Mouse (Mus musculus) fat pad, adult 2 months (tissue): ENCODE measurements around the gene Wdfy3.
"Not testable (repeated sequence)": the region's sequence is repeated elsewhere in the genome, so short reads cannot be mapped to it uniquely, and the experiment has no call there.

Source experiments
- DNase-seq: peaks from one replicate; pipeline ENCODE4 v3.0.0-alpha.2; 2011; ENCODE audit warnings: low read depth, low spot score; ENCODE audit errors: extremely low read depth

Gene Wdfy3

DNA sequence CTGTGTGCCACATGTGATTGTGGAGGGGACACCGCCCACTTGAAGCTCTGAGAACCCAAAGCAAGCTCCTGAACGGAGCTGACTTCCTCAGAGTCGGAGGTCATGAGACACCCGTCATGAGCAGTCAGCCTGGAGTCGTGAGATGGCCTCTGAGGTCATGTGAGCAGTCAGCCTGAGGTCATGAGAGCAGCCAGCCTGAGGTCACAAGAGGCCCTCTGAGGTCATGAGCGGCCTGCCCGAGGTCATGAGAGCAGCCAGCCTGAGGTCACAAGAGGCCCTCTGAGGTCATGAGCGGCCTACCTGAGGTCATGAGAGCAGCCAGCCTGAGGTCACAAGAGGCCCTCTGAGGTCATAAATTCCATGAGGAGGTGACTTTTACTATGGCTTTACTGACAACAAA, 120.4 kb downstream of the Wdfy3 start:
- DNase-seq, result no peak

DNA sequence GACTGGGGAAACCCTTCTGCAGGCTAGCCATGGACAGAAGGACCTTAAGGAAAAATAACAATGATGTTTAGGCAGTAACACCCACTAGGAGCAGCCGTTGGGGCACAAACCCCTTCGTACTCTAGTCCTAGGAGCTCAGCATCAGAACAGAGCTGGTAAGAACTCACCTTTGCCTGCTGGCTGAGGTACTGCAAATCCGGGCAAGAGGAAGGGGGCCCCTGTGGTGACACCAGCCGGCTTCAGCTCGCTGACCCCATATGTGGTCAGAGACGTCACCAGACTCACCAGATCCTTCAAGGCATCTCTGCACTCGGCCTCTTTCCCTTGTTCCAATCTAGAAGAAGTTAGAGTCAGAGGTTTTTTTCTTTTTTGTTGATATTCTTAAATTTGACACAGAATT, 121.1 kb downstream of the Wdfy3 start:
- DNase-seq, result no peak

- DNase-seq, result no peak
Observed at GRCm38 (mm10) chr5:101945731-101946130, 124.0 kb downstream of the Wdfy3 start.

DNA sequence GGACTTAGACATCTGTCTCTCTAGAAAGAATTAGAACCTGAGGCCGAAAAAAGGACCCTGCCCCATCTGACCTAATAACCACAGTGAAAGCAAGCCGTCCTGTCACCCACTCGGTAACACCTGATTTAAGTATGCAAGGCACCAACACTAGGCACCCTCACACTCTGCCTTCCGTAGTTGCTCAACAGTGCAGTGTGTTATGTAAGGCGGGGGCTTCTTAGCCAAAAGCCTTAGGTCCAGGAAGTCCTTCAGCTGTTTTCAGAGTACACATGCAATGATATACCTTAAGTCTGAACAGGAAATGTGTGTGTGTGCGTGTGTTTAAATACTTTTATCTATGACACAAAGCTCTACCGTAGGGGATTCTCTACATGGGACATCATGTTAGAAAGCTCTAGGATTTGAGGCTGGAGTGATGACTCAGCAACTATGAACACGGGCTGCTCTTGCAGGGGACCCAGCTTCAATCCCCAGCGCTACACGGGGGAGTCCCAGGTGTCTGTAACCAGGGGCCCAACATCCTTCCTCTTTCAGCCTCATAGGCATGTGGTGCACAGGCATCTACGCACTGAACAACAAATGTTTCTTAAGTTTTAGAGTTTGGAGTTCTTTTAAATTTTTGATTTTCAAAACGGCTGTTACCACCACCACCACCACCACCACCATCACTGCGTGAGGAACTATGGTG, 131.7 kb downstream of the Wdfy3 start:
- DNase-seq, result no peak

DNA sequence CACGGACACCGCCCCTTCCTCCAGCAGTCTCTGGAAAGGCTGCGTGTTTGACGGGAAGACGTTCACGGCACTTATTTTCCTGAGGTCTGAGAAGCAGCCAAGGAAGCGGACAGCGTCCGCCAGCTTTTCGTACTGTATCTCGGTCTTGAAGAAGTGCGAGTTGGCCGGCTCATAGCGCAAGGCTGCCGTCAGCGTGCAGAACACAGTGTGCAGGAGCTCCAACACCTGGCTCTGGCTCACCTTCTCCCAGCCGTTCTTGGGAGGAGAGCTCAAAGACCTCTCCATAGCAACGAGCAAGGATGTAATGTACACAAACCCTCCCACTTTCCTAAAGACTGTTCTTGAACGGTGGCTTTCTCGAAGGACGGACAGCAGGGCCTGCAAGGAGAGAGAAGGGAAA, 132.4 kb downstream of the Wdfy3 start:
- DNase-seq, result no peak

GRCm38 (mm10) chr5:101935893-101936292, 133.8 kb downstream of the Wdfy3 start:
- DNase-seq, result no peak

DNA sequence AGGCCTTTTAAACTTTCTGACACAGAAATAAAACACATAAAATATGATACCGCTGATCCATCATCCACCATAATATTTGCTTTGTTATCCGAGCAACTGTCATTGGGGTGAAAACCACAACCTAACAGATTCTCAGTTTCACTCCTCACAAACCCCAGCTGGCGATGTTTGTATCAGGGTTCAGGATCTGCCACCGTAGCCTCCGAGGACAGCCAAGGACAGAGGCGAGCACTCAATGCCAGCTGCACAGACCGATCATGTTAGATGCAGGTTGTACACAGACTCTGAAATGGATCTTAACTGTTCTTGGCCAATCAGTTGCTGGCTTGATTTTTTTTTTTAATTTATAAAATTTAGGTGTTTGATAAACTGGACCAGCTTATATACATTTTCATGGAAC, 135.1 kb downstream of the Wdfy3 start:
- no peak for DNase-seq

GRCm38 (mm10) chr5:101932971-101933810, 136.5 kb downstream of the Wdfy3 start:
- no peak for DNase-seq

GRCm38 (mm10) chr5:101931997-101932396, 137.7 kb downstream of the Wdfy3 start:
- no peak for DNase-seq

DNA sequence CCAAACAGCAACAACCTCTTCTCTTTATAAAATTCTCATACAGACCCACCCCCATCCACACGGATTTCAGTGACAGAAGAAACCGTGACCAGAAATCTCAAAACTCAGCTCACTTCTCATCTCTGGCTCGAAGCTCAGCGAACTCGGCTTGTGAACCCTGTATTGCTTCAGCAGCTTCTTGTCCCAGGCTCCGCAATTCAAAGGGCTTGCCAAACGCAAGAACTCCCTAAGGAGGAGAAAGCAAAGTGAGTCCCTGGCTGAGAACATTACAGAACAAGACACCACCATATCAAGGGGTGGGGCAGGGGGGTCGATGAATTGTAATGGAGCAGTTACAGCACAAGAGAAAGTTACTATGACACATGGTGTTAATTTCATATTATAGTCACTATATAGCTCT, 143.4 kb downstream of the Wdfy3 start:
- DNase-seq, result no peak

DNA sequence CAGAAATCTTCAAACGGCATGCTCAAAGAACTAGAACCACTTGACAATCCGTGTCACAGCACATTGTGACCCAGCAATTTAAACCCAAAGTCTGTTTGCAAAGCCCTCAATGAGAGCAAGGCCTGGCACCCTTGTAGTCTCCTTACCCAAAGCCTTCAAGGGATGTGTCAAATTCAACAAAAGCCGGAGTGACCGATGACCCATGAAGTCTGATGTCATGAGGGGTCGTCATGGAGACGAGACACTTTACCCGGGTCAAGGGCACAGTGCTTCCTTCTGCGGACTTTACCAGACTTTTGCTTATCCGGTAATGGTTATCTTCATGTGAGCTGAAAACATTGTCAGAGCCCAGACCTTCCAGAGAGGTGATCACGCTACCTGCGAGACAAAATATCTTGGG, 146.0 kb downstream of the Wdfy3 start:
- DNase-seq, result no peak

DNA sequence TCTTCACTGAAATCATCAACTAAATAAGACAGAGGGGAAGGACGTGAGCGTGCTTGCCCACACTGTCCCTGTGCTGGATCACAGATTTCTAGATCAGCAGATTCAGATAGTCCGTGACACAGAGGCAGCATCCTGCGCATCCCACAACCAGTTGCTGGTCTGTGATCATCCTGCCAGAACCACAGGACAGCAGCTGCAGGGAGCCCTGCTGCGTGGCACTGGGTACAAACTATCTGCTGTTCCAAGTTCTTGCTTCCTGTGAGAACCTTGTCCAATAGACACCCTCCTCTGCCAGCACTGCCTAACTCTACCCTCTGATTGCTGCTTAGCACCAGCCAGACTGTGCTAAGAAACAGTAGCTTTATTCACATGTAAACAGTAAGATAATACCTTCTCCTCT, 150.2 kb downstream of the Wdfy3 start:
- DNase-seq, result no peak

DNA sequence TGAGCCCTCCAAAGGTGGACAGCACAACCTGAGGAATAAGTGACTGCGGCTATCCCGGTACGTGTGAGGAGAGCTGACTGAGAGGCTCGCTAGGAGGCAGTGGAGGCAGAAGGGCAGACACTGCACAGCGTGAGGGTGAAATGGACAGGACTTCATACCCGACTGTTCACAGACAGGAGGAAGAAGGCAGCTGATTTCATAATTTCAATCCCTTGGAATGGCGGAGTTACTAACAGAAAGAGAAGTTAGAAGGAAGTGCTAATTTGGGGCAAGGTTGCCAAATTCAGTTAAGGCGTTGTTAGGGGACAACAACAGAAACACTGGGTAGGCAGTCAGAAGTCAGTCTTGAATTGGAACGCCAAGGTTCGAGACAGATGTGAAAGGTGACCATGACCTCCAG, 160.3 kb downstream of the Wdfy3 start:
- DNase-seq, result no peak

- DNase-seq, result no peak
Observed at GRCm38 (mm10) chr5:101905624-101906023, 164.1 kb downstream of the Wdfy3 start.

GRCm38 (mm10) chr5:101904841-101905240, 164.9 kb downstream of the Wdfy3 start:
- not testable (repeated sequence) for DNase-seq

DNA sequence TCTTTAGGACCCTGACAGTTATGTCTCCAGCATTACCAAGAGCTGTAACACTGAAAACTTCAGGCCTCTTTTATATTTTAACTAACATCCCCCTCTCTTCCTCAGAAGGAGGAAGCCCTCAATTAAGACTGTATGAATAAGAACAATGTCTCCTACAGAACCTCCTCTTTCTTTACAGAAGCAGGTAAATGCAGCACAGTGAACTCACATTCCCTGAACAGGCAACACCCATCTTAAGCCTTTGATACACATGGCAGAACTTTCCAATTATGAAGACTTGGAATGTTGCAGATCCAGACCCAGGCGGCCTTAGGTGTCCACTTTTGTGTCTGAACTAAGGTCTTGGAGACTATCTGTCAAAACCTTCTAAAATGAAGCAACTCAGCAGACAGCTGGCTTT, 167.0 kb downstream of the Wdfy3 start:
- DNase-seq, result no peak

- no peak for DNase-seq
Observed at GRCm38 (mm10) chr5:101899981-101900380, 169.7 kb downstream of the Wdfy3 start.

- DNase-seq, result no peak
Observed at GRCm38 (mm10) chr5:101896784-101897183, 172.9 kb downstream of the Wdfy3 start.

DNA sequence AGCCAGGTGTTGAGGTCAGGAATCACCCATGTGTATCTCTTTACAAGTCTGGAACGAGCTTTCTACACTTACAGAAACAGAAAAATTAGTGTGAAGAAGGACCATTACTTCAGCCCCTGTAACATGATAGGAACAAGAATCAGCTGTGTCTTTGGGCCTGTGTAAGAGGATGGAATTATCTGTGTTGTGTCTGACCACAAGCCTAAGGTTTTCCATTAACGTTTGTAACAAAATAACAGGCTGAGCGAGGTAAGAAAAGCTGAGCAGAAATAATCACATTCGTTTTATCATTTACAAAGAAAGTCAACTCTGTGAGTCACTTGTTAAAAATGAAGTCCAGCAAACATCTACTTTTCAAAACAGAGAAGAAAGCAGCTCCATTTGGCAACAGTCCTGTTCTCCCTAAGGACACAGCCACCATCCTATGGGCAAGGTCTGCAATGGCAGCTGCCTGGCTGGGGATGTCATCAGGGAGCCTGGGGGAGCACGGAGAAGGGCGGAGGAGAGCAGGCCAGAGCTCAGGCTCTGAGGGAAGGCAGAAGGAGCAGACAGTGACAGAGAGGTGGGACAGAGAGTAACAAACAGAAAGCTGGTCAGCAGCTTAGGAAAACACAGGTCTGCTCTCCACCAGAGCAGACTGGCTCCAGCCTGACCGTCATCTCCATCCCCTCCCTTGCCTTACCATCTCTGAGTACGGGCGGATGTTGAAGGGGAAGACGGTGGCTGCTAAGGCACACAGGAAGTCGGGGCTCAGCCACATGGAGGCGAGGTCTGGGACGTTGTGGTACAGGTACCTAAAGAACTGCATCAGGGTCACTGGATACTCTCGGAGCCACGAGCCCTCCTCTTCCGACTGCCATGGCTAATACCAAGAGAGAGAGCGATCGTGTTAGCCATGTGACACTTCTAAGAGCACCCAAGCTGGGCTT, 173.7 kb downstream of the Wdfy3 start:
- DNase-seq, result no peak

- DNase-seq, result no peak
Observed at GRCm38 (mm10) chr5:101895119-101895518, 174.6 kb downstream of the Wdfy3 start.

- DNase-seq, result no peak
Observed at GRCm38 (mm10) chr5:101893820-101894515, 175.8 kb downstream of the Wdfy3 start.
